Mouse (Mus musculus): ENCODE measurements around the gene Tns1. TPM values are rescaled to one million over a fixed set of nuclear protein-coding genes. Genes with fewer than 3 reads are reported as not detected.

Tns1 gene
- total RNA-seq, 2 experiments from 2014 or later: 20.0 to 20.5 TPM

GRCm38 (mm10) chr1:74041692-74042091 lies 82.6 kb downstream of the Tns1 start:
- ATAC-seq (replicated peaks; ENCODE audit: low FRiP score, poor library complexity, severe bottlenecking): no peak

- ATAC-seq (replicated peaks; ENCODE audit: low FRiP score, poor library complexity, severe bottlenecking): no peak
These were observed 83.1 kb downstream of the Tns1 start for GRCm38 (mm10) chr1:74041178-74041577.

- no peak for ATAC-seq (replicated peaks; ENCODE audit: low FRiP score, poor library complexity, severe bottlenecking)
These were observed 87.5 kb downstream of the Tns1 start for GRCm38 (mm10) chr1:74036560-74037390.

- ATAC-seq (replicated peaks; ENCODE audit: low FRiP score, poor library complexity, severe bottlenecking): no peak
These were observed 88.2 kb downstream of the Tns1 start for GRCm38 (mm10) chr1:74035912-74036489.

GRCm38 (mm10) chr1:74035487-74035886 lies 88.8 kb downstream of the Tns1 start:
- ATAC-seq (replicated peaks; ENCODE audit: low FRiP score, poor library complexity, severe bottlenecking): no peak

- no peak for ATAC-seq (replicated peaks; ENCODE audit: low FRiP score, poor library complexity, severe bottlenecking)
These were observed 89.5 kb downstream of the Tns1 start for GRCm38 (mm10) chr1:74034736-74035135.

- no peak for ATAC-seq (replicated peaks; ENCODE audit: low FRiP score, poor library complexity, severe bottlenecking)
These were observed 90.0 kb downstream of the Tns1 start for GRCm38 (mm10) chr1:74034211-74034610.

GRCm38 (mm10) chr1:74033407-74033806 lies 90.8 kb downstream of the Tns1 start:
- ATAC-seq (replicated peaks; ENCODE audit: low FRiP score, poor library complexity, severe bottlenecking): no peak

GRCm38 (mm10) chr1:74032966-74033365 lies 91.3 kb downstream of the Tns1 start:
- no peak for ATAC-seq (replicated peaks; ENCODE audit: low FRiP score, poor library complexity, severe bottlenecking)

GRCm38 (mm10) chr1:74031771-74032609 lies 92.3 kb downstream of the Tns1 start:
- ATAC-seq (replicated peaks; ENCODE audit: low FRiP score, poor library complexity, severe bottlenecking): no peak

GRCm38 (mm10) chr1:74030901-74031360 lies 93.3 kb downstream of the Tns1 start:
- ATAC-seq (replicated peaks; ENCODE audit: low FRiP score, poor library complexity, severe bottlenecking): no peak

- no peak for ATAC-seq (replicated peaks; ENCODE audit: low FRiP score, poor library complexity, severe bottlenecking)
These were observed 94.0 kb downstream of the Tns1 start for GRCm38 (mm10) chr1:74030285-74030684.

- ATAC-seq (replicated peaks; ENCODE audit: low FRiP score, poor library complexity, severe bottlenecking): no peak
These were observed 94.6 kb downstream of the Tns1 start for GRCm38 (mm10) chr1:74029669-74030068.

- no peak for ATAC-seq (replicated peaks; ENCODE audit: low FRiP score, poor library complexity, severe bottlenecking)
These were observed 95.4 kb downstream of the Tns1 start for GRCm38 (mm10) chr1:74028881-74029266.

- no peak for ATAC-seq (replicated peaks; ENCODE audit: low FRiP score, poor library complexity, severe bottlenecking)
These were observed 96.0 kb downstream of the Tns1 start for GRCm38 (mm10) chr1:74028118-74028880.

- ATAC-seq (replicated peaks; ENCODE audit: low FRiP score, poor library complexity, severe bottlenecking): no peak
These were observed 96.6 kb downstream of the Tns1 start for GRCm38 (mm10) chr1:74027559-74028091.

- ATAC-seq (replicated peaks; ENCODE audit: low FRiP score, poor library complexity, severe bottlenecking): no peak
These were observed 97.5 kb downstream of the Tns1 start for GRCm38 (mm10) chr1:74026703-74027195.

- ATAC-seq (replicated peaks; ENCODE audit: low FRiP score, poor library complexity, severe bottlenecking): no peak
These were observed 98.5 kb downstream of the Tns1 start for GRCm38 (mm10) chr1:74025651-74026226.

- no peak for ATAC-seq (replicated peaks; ENCODE audit: low FRiP score, poor library complexity, severe bottlenecking)
These were observed 99.0 kb downstream of the Tns1 start for GRCm38 (mm10) chr1:74025227-74025626.
